Mouse (Mus musculus) liver, adult 2 months (tissue): ENCODE results near the gene Gm21913. TPM values are rescaled to one million over a fixed set of nuclear protein-coding genes. Genes with fewer than 3 reads are reported as not detected.
"Not testable (repeated sequence)": the region's sequence is repeated elsewhere in the genome, so short reads cannot be mapped to it uniquely, and the experiment has no call there.

Experiments used
- DNase-seq: peaks from one replicate; pipeline ENCODE4 v3.0.0-alpha.2; 2011; ENCODE audit warnings: low read depth, low spot score; ENCODE audit errors: extremely low read depth
- H3K27ac ChIP-seq: fragments of 200-500 bp; replicated peaks from 2 replicates; pipeline ENCODE4 v1.5.1; 2012; ENCODE audit warnings: low read depth, mild to moderate bottlenecking, control low read depth, inconsistent platforms, low read length; ENCODE audit not compliant: insufficient read depth
- H3K27me3 ChIP-seq: fragments of 200-500 bp; 2 replicates; pipeline ENCODE4 v1.6.1; 2012; ENCODE audit warnings: mild to moderate bottlenecking, moderate library complexity, low read length, inconsistent platforms; ENCODE audit not compliant: control insufficient read depth, insufficient read depth
- H3K36me3 ChIP-seq: fragments of 200-500 bp; 2 replicates; pipeline ENCODE4 v1.6.1; 2012; ENCODE audit warnings: low read length, inconsistent platforms; ENCODE audit not compliant: control insufficient read depth, insufficient read depth
- H3K4me1 ChIP-seq: fragments of 200-500 bp; 2 replicates; pipeline ENCODE4 v1.6.1; 2011; ENCODE audit warnings: low read length; ENCODE audit not compliant: control insufficient read depth, insufficient read depth
- H3K4me3 ChIP-seq: fragments of 200-500 bp; 2 replicates; pipeline ENCODE4 v1.5.1; 2011; ENCODE audit warnings: low read depth, mild to moderate bottlenecking, control low read depth, low read length, moderate library complexity; ENCODE audit not compliant: insufficient read depth
- H3K79me2 ChIP-seq: fragments of 200-500 bp; 2 replicates; pipeline ENCODE4 v1.6.1; 2012; ENCODE audit warnings: inconsistent platforms, mild to moderate bottlenecking, low read length, moderate library complexity; ENCODE audit not compliant: control insufficient read depth, insufficient read depth
- H3K9ac ChIP-seq: fragments of 200-500 bp; 2 replicates; pipeline ENCODE4 v1.6.1; 2012; ENCODE audit warnings: low read depth, mild to moderate bottlenecking, control low read depth, inconsistent platforms, low read length
- WGBS: fragments of 180-500 bp; shearing (Covaris S2); methylation state at CpG from one replicate; pipeline ENCODE4 v1.1.7; 2018; 5-methylcytosine and 5-hydroxymethylcytosine counted together
- polyA plus RNA-seq: library from polyadenylated mRNA; depleted of rRNA; stranded (reverse); fragments of >200 nt; gene quantifications from 2 replicates; pipeline ENCODE4 v1.2.3, GENCODE M21; 2012; rRNA removed
- total RNA-seq: library from RNA; depleted of rRNA; stranded (reverse); fragments of >200 nt; gene quantifications from 2 replicates; pipeline ENCODE4 v1.2.3, GENCODE M21; 2014; rRNA removed

Gm21913 gene
- total RNA-seq (not detected in 2 replicates), polyA plus RNA-seq (not detected in 2 replicates)

GRCm38 (mm10) chrY:74623596-74623995 is at the start of gene Gm21913:
TSS of gene Gm21913 (plus strand) at chrY:74623896.
- no CpG with 5 or more reads among the region's 3 CpGs for WGBS
- not testable (repeated sequence) for H3K4me3 ChIP-seq, H3K36me3 ChIP-seq

More at GRCm38 (mm10) chrY:74623596-74623995, at the start of gene Gm21913:
- not testable (repeated sequence) for H3K4me1 ChIP-seq, H3K9ac ChIP-seq, H3K27ac ChIP-seq, H3K27me3 ChIP-seq, H3K79me2 ChIP-seq, DNase-seq

Other genes with a start within 250 kb of the Gm21913 start
- gene Gm29110, start 153.4 kb upstream of the Gm21913 start, total RNA-seq: not detected in 2 replicates
- not detected in 2 replicates for gene Gm29110, start 153.4 kb upstream of the Gm21913 start, polyA plus RNA-seq